Mouse (Mus musculus) erythroblast, embryonic 14.5 days (primary cell): ENCODE measurements around the gene Stn1. TPM values are rescaled to one million over a fixed set of nuclear protein-coding genes. Genes with fewer than 3 reads are reported as not detected.

ENCODE experiments used
- H3K27me3 ChIP-seq: 2 replicates; pipeline ENCODE4 v1.6.1; 2012; ENCODE audit warnings: inconsistent platforms; ENCODE audit not compliant: control insufficient read depth
- H3K36me3 ChIP-seq: 2 replicates; pipeline ENCODE4 v1.6.1; 2012; ENCODE audit warnings: mild to moderate bottlenecking, inconsistent platforms; ENCODE audit not compliant: control insufficient read depth
- H3K4me1 ChIP-seq: 2 replicates; pipeline ENCODE4 v1.6.1; 2012; ENCODE audit warnings: inconsistent platforms; ENCODE audit not compliant: control insufficient read depth
- H3K4me3 ChIP-seq: replicated peaks from 2 replicates; pipeline ENCODE3; 2012; ENCODE audit warnings: moderate library complexity, mild to moderate bottlenecking, inconsistent platforms
- H3K9me3 ChIP-seq: 2 replicates; pipeline ENCODE4 v1.6.1; 2012; ENCODE audit warnings: low read length, inconsistent platforms, mixed read lengths; ENCODE audit not compliant: control insufficient read depth
- GATA1 ChIP-seq: IDR thresholded peaks from 2 replicates; pipeline ENCODE4 v1.6.1; 2012; ENCODE audit warnings: low read length, inconsistent platforms, mixed read lengths
- TAL1 ChIP-seq: IDR thresholded peaks from 3 replicates; pipeline ENCODE4 v1.6.1; 2012; ENCODE audit warnings: low read length, inconsistent platforms, mixed read lengths
- polyA plus RNA-seq: library from polyadenylated mRNA; stranded (reverse); fragments of >175 nt; gene quantifications from 2 replicates; pipeline ENCODE4 v1.2.3, GENCODE M21; 2012

Stn1 gene
- polyA plus RNA-seq, 1 experiment: 0.38 TPM

GRCm38 (mm10) chr19:47492422-47492821, 44.9 kb downstream of the Stn1 start:
- Histone ChIP-seq H3K9me3 (peaks cover 3% of the 10 kb centered on the region), H3K36me3 (no peaks in the 10 kb centered on the region), H3K4me3 (no peak overlapping the region), H3K4me1 (no peaks in the 10 kb centered on the region), H3K27me3 (no peaks in the 10 kb centered on the region)
- no peak for TF ChIP-seq GATA1
- no peak for TF ChIP-seq TAL1

DNA sequence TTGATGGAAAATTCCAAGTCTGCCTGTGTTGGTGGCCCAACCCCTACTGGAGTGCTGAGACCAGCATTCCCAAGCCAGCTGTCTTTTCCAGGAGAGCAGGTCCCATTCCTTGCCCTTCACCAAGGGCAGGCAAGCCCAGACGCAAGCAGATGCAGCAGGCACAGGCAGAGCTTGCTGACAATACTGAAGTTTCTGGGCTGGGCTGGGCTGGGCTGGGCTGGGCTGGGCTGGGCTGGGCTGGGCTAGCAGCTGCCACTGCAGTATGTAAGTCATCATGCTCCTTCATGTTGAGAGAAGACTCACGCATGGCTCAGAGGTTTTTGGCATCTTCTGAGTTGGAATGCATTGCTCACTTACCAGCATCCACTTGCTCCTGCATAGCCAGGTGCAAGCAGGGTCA, 45.5 kb downstream of the Stn1 start:
- Histone ChIP-seq H3K4me1 (no peaks in the 10 kb centered on the region), H3K9me3 (peaks cover 3% of the 10 kb centered on the region), H3K4me3 (no peak overlapping the region), H3K36me3 (no peaks in the 10 kb centered on the region), H3K27me3 (no peaks in the 10 kb centered on the region)
- no peak for TF ChIP-seq GATA1
- TF ChIP-seq TAL1: no peak

- H3K4me3 ChIP-seq: no peak overlapping the region
- H3K27me3 ChIP-seq: peaks cover 2% of the 10 kb centered on the region
- H3K4me1 ChIP-seq: no peaks in the 10 kb centered on the region
- TF ChIP-seq TAL1 (no peak), GATA1 (no peak)
- no peaks in the 10 kb centered on the region for H3K36me3 ChIP-seq
- H3K9me3 ChIP-seq: peaks cover 3% of the 10 kb centered on the region
Measured at GRCm38 (mm10) chr19:47489233-47489632, 48.1 kb downstream of the Stn1 start.

GRCm38 (mm10) chr19:47488250-47488649, 49.1 kb downstream of the Stn1 start:
- no peaks in the 10 kb centered on the region for H3K4me1 ChIP-seq
- H3K36me3 ChIP-seq: no peaks in the 10 kb centered on the region
- peaks cover 3% of the 10 kb centered on the region for H3K27me3 ChIP-seq
- no peak for TF ChIP-seq TAL1
- TF ChIP-seq GATA1: no peak
- H3K9me3 ChIP-seq: peaks cover 3% of the 10 kb centered on the region
- no peak overlapping the region for H3K4me3 ChIP-seq

DNA sequence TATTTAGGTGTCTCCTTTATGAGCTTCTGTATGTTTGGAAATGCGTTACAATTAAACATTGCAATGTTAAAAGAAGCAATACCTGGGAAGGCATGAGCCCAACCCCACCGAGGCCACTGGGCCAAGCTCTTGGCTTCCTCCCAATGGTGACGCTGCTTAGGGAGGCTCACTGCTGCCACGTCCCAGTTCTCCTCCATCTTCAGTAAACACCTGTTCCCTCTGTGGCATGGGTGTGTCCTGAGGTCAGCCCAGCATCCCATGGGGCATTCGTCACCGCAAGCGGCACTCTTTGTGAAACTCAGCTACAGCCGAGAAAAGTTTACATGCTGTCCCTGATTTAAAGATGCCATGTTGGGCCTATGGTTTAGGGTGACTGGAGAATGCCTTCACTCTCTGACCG, 49.7 kb downstream of the Stn1 start:
- no peaks in the 10 kb centered on the region for H3K4me1 ChIP-seq
- H3K4me3 ChIP-seq: no peak overlapping the region
- H3K27me3 ChIP-seq: peaks cover 3% of the 10 kb centered on the region
- TF ChIP-seq GATA1 (no peak), TAL1 (no peak)
- H3K36me3 ChIP-seq: no peaks in the 10 kb centered on the region
- H3K9me3 ChIP-seq: peaks cover 3% of the 10 kb centered on the region

DNA sequence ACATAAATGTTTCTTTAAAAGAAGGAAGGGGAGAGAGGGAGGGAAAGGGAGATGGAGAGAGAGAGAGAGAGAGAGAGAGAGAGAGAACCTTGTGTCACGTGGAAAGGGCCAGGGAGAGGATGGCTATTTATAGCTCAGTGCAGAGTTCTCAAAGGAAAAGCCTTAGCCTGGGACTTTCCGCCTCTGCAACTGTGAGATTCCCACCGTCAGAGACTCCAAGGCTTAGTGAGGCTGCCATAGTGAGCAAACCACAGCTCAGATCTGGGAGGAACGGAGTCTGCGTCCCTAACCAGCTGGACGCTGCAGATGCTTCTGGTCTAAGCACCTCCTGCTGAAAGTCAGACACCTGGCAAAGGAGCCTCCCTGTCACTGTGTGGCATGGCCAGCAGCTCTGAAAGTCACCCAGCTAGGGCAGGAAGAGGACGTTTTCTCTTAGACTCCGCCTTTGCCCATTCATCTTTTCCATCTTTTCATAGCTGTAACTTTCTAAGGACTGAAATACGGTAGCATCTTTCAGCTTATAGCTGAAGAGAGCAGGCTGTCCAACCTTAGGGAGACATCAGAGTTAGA, 51.2 kb downstream of the Stn1 start:
- no peak for TF ChIP-seq GATA1
- no peak for TF ChIP-seq TAL1
- Histone ChIP-seq H3K27me3 (peaks cover 3% of the 10 kb centered on the region), H3K9me3 (peaks cover 9% of the 10 kb centered on the region), H3K36me3 (no peaks in the 10 kb centered on the region), H3K4me3 (no peak overlapping the region), H3K4me1 (no peaks in the 10 kb centered on the region)

DNA sequence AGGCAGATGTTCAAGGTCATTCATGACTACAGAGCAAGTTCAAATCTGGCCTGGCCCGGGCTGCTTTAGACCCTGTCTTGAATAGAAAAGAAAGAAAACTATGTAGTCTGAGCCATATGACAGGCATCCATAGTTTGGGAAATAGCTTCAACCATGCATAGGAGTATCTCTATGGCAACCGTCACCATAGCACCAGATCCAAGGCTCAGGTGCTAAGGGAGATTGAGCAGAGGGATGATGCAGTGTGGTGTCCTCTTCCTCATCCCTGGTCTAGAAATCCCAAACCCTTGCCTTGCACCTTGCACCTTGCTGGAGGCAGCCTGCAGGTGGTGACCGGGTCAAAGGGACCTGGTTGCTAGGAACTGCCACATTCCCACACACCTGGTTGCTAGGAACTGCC, 53.2 kb downstream of the Stn1 start:
- Histone ChIP-seq H3K4me3 (no peak overlapping the region), H3K9me3 (peaks cover 7% of the 10 kb centered on the region), H3K36me3 (no peaks in the 10 kb centered on the region), H3K4me1 (no peaks in the 10 kb centered on the region), H3K27me3 (peaks cover 3% of the 10 kb centered on the region)
- TF ChIP-seq TAL1 (no peak), GATA1 (no peak)

GRCm38 (mm10) chr19:47483346-47483745, 54.0 kb downstream of the Stn1 start:
- Histone ChIP-seq H3K4me3 (no peak overlapping the region), H3K9me3 (peaks cover 6% of the 10 kb centered on the region), H3K4me1 (no peaks in the 10 kb centered on the region), H3K36me3 (no peaks in the 10 kb centered on the region), H3K27me3 (peaks cover 3% of the 10 kb centered on the region)
- TF ChIP-seq GATA1 (no peak), TAL1 (no peak)

DNA sequence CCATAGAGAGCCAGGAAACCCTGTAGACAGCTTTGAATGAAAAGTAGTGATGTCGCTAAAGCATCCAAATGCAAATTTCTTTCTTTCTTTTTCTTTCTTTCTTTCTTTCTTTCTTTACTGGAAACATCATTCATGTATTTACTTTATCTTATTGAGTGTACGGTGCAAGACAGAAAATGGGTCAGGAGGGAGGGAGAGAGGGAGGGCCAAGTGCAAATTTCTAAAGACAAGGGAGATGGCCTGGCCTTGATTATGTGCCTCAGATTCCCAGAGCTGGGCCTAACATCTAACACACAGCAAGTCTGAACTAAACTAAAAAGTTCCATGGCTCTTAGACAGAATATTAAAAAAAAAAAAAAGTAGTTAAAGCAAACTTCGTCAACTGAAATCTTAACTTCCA, 63.9 kb downstream of the Stn1 start:
- no peak for TF ChIP-seq TAL1
- no peak for TF ChIP-seq GATA1
- Histone ChIP-seq H3K4me1 (peaks cover 13% of the 10 kb centered on the region), H3K4me3 (no peak overlapping the region), H3K9me3 (no peaks in the 10 kb centered on the region), H3K36me3 (no peaks in the 10 kb centered on the region), H3K27me3 (peaks cover 6% of the 10 kb centered on the region)

- peaks cover 18% of the 10 kb centered on the region for H3K4me1 ChIP-seq
- TF ChIP-seq TAL1: no peak
- no peaks in the 10 kb centered on the region for H3K36me3 ChIP-seq
- no peaks in the 10 kb centered on the region for H3K9me3 ChIP-seq
- H3K4me3 ChIP-seq: no peak overlapping the region
- peaks cover 6% of the 10 kb centered on the region for H3K27me3 ChIP-seq
Measured at GRCm38 (mm10) chr19:47472881-47473400, 64.4 kb downstream of the Stn1 start.
